In genomic region chr7:110123844-110124555, GRCm38 (mm10) we compare ENCODE assay signal across 8 mouse cellular contexts. TPM values are rescaled to one million over a fixed set of nuclear protein-coding genes. Genes with fewer than 3 reads are reported as not detected.
DNase-seq lines count a peak whose midpoint lies in the region; ATAC-seq and TF ChIP-seq lines count a peak whose summit lies in the region.

No protein-coding gene starts in this region.

- peak overlapping the region; percentile 98 for H3K4me3 ChIP-seq in gastrocnemius, adult 2 months
- H3K4me3 ChIP-seq in embryonic facial prominence, embryonic 10.5 days: peak overlapping the region; percentile 99
- H3K4me3 ChIP-seq in liver, embryonic 11.5 days (ENCODE audit: low read depth, low read length): peak overlapping the region; percentile 99

- H3K9ac ChIP-seq in liver, embryonic 11.5 days (ENCODE audit: low read depth, low read length): peak overlapping the region; percentile 97

- intact Hi-C loops in gastrocnemius, adult 2 months (cut with DNase I): loop anchor here (5.0 kb wide), 2 partner anchors 38 to 62 kb away; partner anchors contain the start of gene Zfp143

- no peaks in the 10 kb centered on the region for H3K27me3 ChIP-seq in embryonic facial prominence, embryonic 10.5 days (replicated peaks; ENCODE audit: low read depth, poor library complexity, severe bottlenecking)
- no peaks in the 10 kb centered on the region for H3K27me3 ChIP-seq in liver, embryonic 11.5 days (replicated peaks; ENCODE audit: control insufficient read depth, insufficient read depth, low read length)

- TF ChIP-seq CTCF in gastrocnemius, adult 2 months (IDR thresholded peaks at IDR 0.05): no peak

- H3K36me3 ChIP-seq in embryonic facial prominence, embryonic 10.5 days (replicated peaks): peaks cover 46% of the 10 kb centered on the region
- peaks cover 15% of the 10 kb centered on the region for H3K36me3 ChIP-seq in liver, embryonic 11.5 days (ENCODE audit: control insufficient read depth, insufficient read depth, low read length)

- 68% methylated on average over 12 of the region's 12 CpGs for WGBS in embryonic facial prominence, embryonic 10.5 days
- 38% methylated on average over 12 of the region's 12 CpGs for WGBS in liver, embryonic 11.5 days

- H3K4me2 ChIP-seq in liver, embryonic 11.5 days: peak overlapping the region; percentile 70

- DNase-seq in gastrocnemius, adult 2 months: no peak
- DNase-seq in gastrocnemius, postnatal 4 days (ENCODE audit: low spot score in 2 of 2): no peak
- no peak for DNase-seq in embryonic facial prominence, embryonic 10.5 days (ENCODE audit: low spot score)
- peak; percentile 21 for DNase-seq in heart, postnatal 4 days
- no peak for DNase-seq in liver, embryonic 11.5 days (ENCODE audit: low spot score)
- peak; percentile 10 to 11 for DNase-seq in natural killer cell, adult 2 months (ENCODE audit: low spot score in 2 of 2)
- no peak for DNase-seq in frontal cortex, postnatal 25 days (ENCODE audit: low spot score in 2 of 2)
- no peak for DNase-seq in cerebellum, postnatal 14 days

- peaks cover 28% of the 10 kb centered on the region for H3K4me1 ChIP-seq in embryonic facial prominence, embryonic 10.5 days
- peaks cover 14% of the 10 kb centered on the region; the same call in 1 of the 2 replicates for H3K4me1 ChIP-seq in liver, embryonic 11.5 days (replicated peaks; ENCODE audit: control insufficient read depth, insufficient read depth, low read length)

- no peaks in the 10 kb centered on the region for H3K9me3 ChIP-seq in embryonic facial prominence, embryonic 10.5 days
- H3K9me3 ChIP-seq in liver, embryonic 11.5 days (ENCODE audit: control insufficient read depth, low read length): no peaks in the 10 kb centered on the region

- H3K27ac ChIP-seq in gastrocnemius, adult 2 months: peak overlapping the region; percentile 92
- peak overlapping the region; percentile 98; the same call in 1 of the 2 replicates for H3K27ac ChIP-seq in embryonic facial prominence, embryonic 10.5 days (replicated peaks)
- no peak overlapping the region for H3K27ac ChIP-seq in liver, embryonic 11.5 days (ENCODE audit: low read depth, low read length)

- ATAC-seq in liver, embryonic 11.5 days (replicated peaks; ENCODE audit: low FRiP score): no peak

RNA-seq across cellular contexts. Expression of gene Wee1, which starts 2.2 kb away (rescaled TPM):
- 1 to 10 TPM in 1 of 2 experiments, under 1 TPM in 1; 0.97 to 3.6 TPM for total RNA-seq in gastrocnemius, adult 2 months (2021)
- total RNA-seq in gastrocnemius, postnatal 4 days (2021): 10 to 100 TPM; 11.9 to 13.5 TPM
- 28.6 and 29.4 TPM in 2 replicates for polyA plus RNA-seq in embryonic facial prominence, embryonic 10.5 days (2016; fragmentation: Nextera tagmentation; extraction: Ambion mirVana)
- 10 to 100 TPM; 42.5 to 45.8 TPM for total RNA-seq in heart, postnatal 4 days (2021)
- polyA plus RNA-seq in liver, embryonic 11.5 days (2014; fragmentation: Nextera tagmentation; extraction: Ambion mirVana): 26.5 and 28.0 TPM in 2 replicates

Comparison
In these comparisons a context has a peak if more than half of its experiments do, and no peak if none do; other contexts are left out.
1. DNase-seq: peak in heart, postnatal 4 days (single experiment) and natural killer cell, adult 2 months (2 of 2); none in gastrocnemius, adult 2 months (single experiment), gastrocnemius, postnatal 4 days (0 of 2), embryonic facial prominence, embryonic 10.5 days (single experiment), liver, embryonic 11.5 days (single experiment), frontal cortex, postnatal 25 days (0 of 2) and cerebellum, postnatal 14 days (0 of 2).
2. Peak in every context shown above with its lines, with median percentiles within 50 percentile points of each other: H3K4me3 ChIP-seq.